Mouse (Mus musculus) heart, postnatal 0 days (tissue): Measurements from ENCODE around the gene Tln2. TPM values are rescaled to one million over a fixed set of nuclear protein-coding genes. Genes with fewer than 3 reads are reported as not detected.

Experiments used
- ATAC-seq: fragments of 200-750 bp; cut with Nextera tagmentation; 2 replicates; pipeline ENCODE4 v1.8.0; 2017; ENCODE audit warnings: low read depth, moderate number of reproducible peaks, moderate library complexity; ENCODE audit not compliant: insufficient read depth
- DNase-seq: peaks from one replicate; pipeline ENCODE4 v3.0.0-alpha.2; 2016; ENCODE audit warnings: low spot score
- H3K27ac ChIP-seq: fragments of 300-500 bp; sonication (generic); 2 replicates; pipeline ENCODE4 v1.5.1; 2014; ENCODE audit warnings: low read depth, mild to moderate bottlenecking
- H3K27me3 ChIP-seq: fragments of 300-500 bp; sonication (generic); 2 replicates; pipeline ENCODE4 v1.6.1; 2014; ENCODE audit warnings: low read length, mixed read lengths; ENCODE audit not compliant: control insufficient read depth, insufficient read depth
- H3K36me3 ChIP-seq: fragments of 300-500 bp; sonication (generic); replicated peaks from 2 replicates; pipeline ENCODE4 v1.6.1; 2014; ENCODE audit warnings: low read length, mixed read lengths; ENCODE audit not compliant: control insufficient read depth, insufficient read depth
- H3K4me1 ChIP-seq: fragments of 300-500 bp; sonication (generic); 2 replicates; pipeline ENCODE4 v1.6.1; 2014; ENCODE audit warnings: antibody characterized with exemption; ENCODE audit not compliant: control insufficient read depth, insufficient read depth
- H3K4me2 ChIP-seq: fragments of 300-500 bp; sonication (generic); 2 replicates; pipeline ENCODE4 v1.6.1; 2014; ENCODE audit warnings: low read depth, mild to moderate bottlenecking, low read length, moderate library complexity
- H3K4me3 ChIP-seq: fragments of 300-500 bp; sonication (generic); 2 replicates; pipeline ENCODE4 v1.5.1; 2014; ENCODE audit warnings: low read depth, low read length
- H3K9ac ChIP-seq: fragments of 300-500 bp; sonication (generic); replicated peaks from 2 replicates; pipeline ENCODE4 v1.6.1; 2014; ENCODE audit warnings: low read depth, low read length, mixed read lengths
- H3K9me3 ChIP-seq: fragments of 300-500 bp; sonication (generic); replicated peaks from 2 replicates; pipeline ENCODE4 v1.6.1; 2016; ENCODE audit warnings: low read length; ENCODE audit not compliant: control insufficient read depth
- CTCF ChIP-seq: IDR thresholded peaks from 2 replicates; pipeline ENCODE4 v1.5.1; 2016; ENCODE audit warnings: antibody characterized with exemption, control low read depth, low read depth
- EP300 ChIP-seq: IDR thresholded peaks from 2 replicates; pipeline ENCODE4 v1.6.1; 2016; ENCODE audit warnings: antibody characterized with exemption, low read depth
- WGBS: fragments of 180-500 bp; shearing (Covaris S2); extraction: QIAGEN DNeasy Blood & Tissue Kit; methylation state at CpG from one replicate; pipeline ENCODE4 v1.1.7; 2014; 5-methylcytosine and 5-hydroxymethylcytosine counted together
- polyA plus RNA-seq: library from polyadenylated mRNA; unstranded; fragments of >200 nt; fragmentation: Nextera tagmentation; extraction: Ambion mirVana; gene quantifications from 2 replicates; pipeline ENCODE4 v1.2.1, GENCODE M21; 2015
- total RNA-seq: library from RNA; depleted of rRNA; stranded (reverse); fragments of >200 nt; gene quantifications from 2 replicates; pipeline ENCODE4 v1.2.3, GENCODE M21; 2014; ENCODE audit warnings: low replicate concordance

Tln2 gene
- total and polyA plus RNA-seq, 2 experiments from 2014 or later = 67.0 to 92.6 TPM

- Histone ChIP-seq H3K36me3 (no peaks in the 10 kb centered on the region), H3K27me3 (no peaks in the 10 kb centered on the region), H3K4me2 (no peak overlapping the region), H3K9ac (no peak overlapping the region), H3K4me1 (peaks cover 22% of the 10 kb centered on the region), H3K27ac (no peak overlapping the region), H3K4me3 (no peak overlapping the region), H3K9me3 (no peaks in the 10 kb centered on the region)
- TF ChIP-seq EP300 (no peak), CTCF (no peak)
- ATAC-seq = no peak
- DNase-seq = no peak
Observed at GRCm38 (mm10) chr9:67604940-67605339, 45.4 kb upstream of the Tln2 start.

- WGBS = 77% methylated on average over 5 of the region's 5 CpGs
Observed at GRCm38 (mm10) chr9:67602347-67602746, 42.8 kb upstream of the Tln2 start.

GRCm38 (mm10) chr9:67595221-67595620 lies 35.7 kb upstream of the Tln2 start:
- Histone ChIP-seq H3K4me1 (peaks cover 3% of the 10 kb centered on the region), H3K36me3 (no peaks in the 10 kb centered on the region), H3K27ac (no peak overlapping the region), H3K27me3 (no peaks in the 10 kb centered on the region), H3K4me3 (no peak overlapping the region), H3K9ac (no peak overlapping the region), H3K9me3 (no peaks in the 10 kb centered on the region), H3K4me2 (no peak overlapping the region)
- TF ChIP-seq CTCF (no peak), EP300 (no peak)
- ATAC-seq = no peak
- DNase-seq = no peak
- WGBS = 61% methylated on average over 5 of the region's 5 CpGs

More at GRCm38 (mm10) chr9:67602347-67602746, 42.8 kb upstream of the Tln2 start:
- Histone ChIP-seq H3K27ac (no peak overlapping the region), H3K27me3 (no peaks in the 10 kb centered on the region), H3K9ac (no peak overlapping the region), H3K9me3 (no peaks in the 10 kb centered on the region), H3K4me1 (peaks cover 22% of the 10 kb centered on the region), H3K4me2 (no peak overlapping the region), H3K36me3 (no peaks in the 10 kb centered on the region), H3K4me3 (no peak overlapping the region)
- DNase-seq (no peak), ATAC-seq (no peak)
- TF ChIP-seq CTCF (no peak), EP300 (no peak)

- H3K4me2 ChIP-seq = no peak overlapping the region
- DNase-seq (no peak), ATAC-seq (no peak)
- no peaks in the 10 kb centered on the region for H3K27me3 ChIP-seq
- WGBS = 92% methylated on average over 9 of the region's 9 CpGs
- no peaks in the 10 kb centered on the region for H3K9me3 ChIP-seq
- H3K4me1 ChIP-seq = peaks cover 15% of the 10 kb centered on the region
- no peak overlapping the region for H3K4me3 ChIP-seq
- no peak for TF ChIP-seq CTCF
- no peak for TF ChIP-seq EP300
- H3K27ac ChIP-seq = no peak overlapping the region
- no peak overlapping the region for H3K9ac ChIP-seq
- no peaks in the 10 kb centered on the region for H3K36me3 ChIP-seq
Observed at GRCm38 (mm10) chr9:67593469-67594141, 34.1 kb upstream of the Tln2 start.

- TF ChIP-seq EP300 (no peak), CTCF (no peak)
- 89% methylated on average over 5 of the region's 5 CpGs for WGBS
- no peak overlapping the region for H3K4me3 ChIP-seq
- H3K36me3 ChIP-seq = no peaks in the 10 kb centered on the region
- peaks cover 16% of the 10 kb centered on the region for H3K4me1 ChIP-seq
- H3K27ac ChIP-seq = no peak overlapping the region
- DNase-seq = no peak
- H3K27me3 ChIP-seq = no peaks in the 10 kb centered on the region
- H3K9me3 ChIP-seq = no peaks in the 10 kb centered on the region
- no peak overlapping the region for H3K4me2 ChIP-seq
- ATAC-seq = no peak
- no peak overlapping the region for H3K9ac ChIP-seq
Observed at GRCm38 (mm10) chr9:67592726-67593125, 33.2 kb upstream of the Tln2 start.

GRCm38 (mm10) chr9:67587111-67587510 lies 27.6 kb upstream of the Tln2 start:
- Histone ChIP-seq H3K4me2 (peak overlapping the region; percentile 40; the same call in 1 of the 2 replicates), H3K4me1 (peaks cover 66% of the 10 kb centered on the region), H3K27me3 (no peaks in the 10 kb centered on the region), H3K27ac (peak overlapping the region; percentile 91), H3K4me3 (no peak overlapping the region), H3K36me3 (no peaks in the 10 kb centered on the region), H3K9me3 (no peaks in the 10 kb centered on the region), H3K9ac (no peak overlapping the region)
- no peak for ATAC-seq
- 84% methylated on average over 3 of the region's 3 CpGs for WGBS
- TF ChIP-seq EP300 (no peak), CTCF (no peak)
- no peak for DNase-seq
